Mouse (Mus musculus) lung, postnatal 0 days (tissue): Measurements from ENCODE around the gene Klrb1a. TPM values are rescaled to one million over a fixed set of nuclear protein-coding genes. Genes with fewer than 3 reads are reported as not detected.

ENCODE experiments used
- ATAC-seq: fragments of 200-750 bp; cut with Nextera tagmentation; 2 replicates; pipeline ENCODE4 v1.8.0; 2017; ENCODE audit warnings: moderate library complexity
- DNase-seq: peaks from one replicate; pipeline ENCODE4 v3.0.0-alpha.2; 2016; ENCODE audit warnings: low spot score
- H3K27ac ChIP-seq: fragments of 300-500 bp; sonication (generic); 2 replicates; pipeline ENCODE4 v1.5.1; 2014; ENCODE audit warnings: antibody characterized with exemption, mild to moderate bottlenecking, low read length, mixed read lengths
- H3K27me3 ChIP-seq: fragments of 300-500 bp; sonication (generic); replicated peaks from 2 replicates; pipeline ENCODE4 v1.6.1; 2014; ENCODE audit warnings: low read length, mixed read lengths; ENCODE audit not compliant: insufficient read depth
- H3K36me3 ChIP-seq: fragments of 300-500 bp; sonication (generic); 2 replicates; pipeline ENCODE4 v1.6.1; 2014; ENCODE audit warnings: low read length, mixed read lengths; ENCODE audit not compliant: insufficient read depth
- H3K4me1 ChIP-seq: fragments of 300-500 bp; sonication (generic); 2 replicates; pipeline ENCODE4 v1.6.1; 2014; ENCODE audit warnings: antibody characterized with exemption, low read depth, low read length, mixed read lengths; ENCODE audit not compliant: insufficient read depth
- H3K4me2 ChIP-seq: fragments of 300-500 bp; sonication (generic); replicated peaks from 2 replicates; pipeline ENCODE4 v1.6.1; 2014; ENCODE audit warnings: low read depth, mild to moderate bottlenecking, low read length, moderate library complexity, mixed read lengths
- H3K4me3 ChIP-seq: fragments of 300-500 bp; sonication (generic); 2 replicates; pipeline ENCODE4 v1.5.1; 2014; ENCODE audit warnings: low read depth, low read length
- H3K9ac ChIP-seq: fragments of 300-500 bp; sonication (generic); replicated peaks from 2 replicates; pipeline ENCODE4 v1.6.1; 2014; ENCODE audit warnings: low read depth, mild to moderate bottlenecking
- H3K9me3 ChIP-seq: fragments of 300-500 bp; sonication (generic); 2 replicates; pipeline ENCODE4 v1.6.1; 2016; ENCODE audit warnings: low read length, mixed read lengths
- CTCF ChIP-seq: IDR thresholded peaks from 2 replicates; pipeline ENCODE4 v1.5.1; 2016; ENCODE audit warnings: antibody characterized with exemption, mild to moderate bottlenecking
- EP300 ChIP-seq: IDR thresholded peaks from 2 replicates; pipeline ENCODE4 v1.6.1; 2016; ENCODE audit warnings: antibody characterized with exemption, mild to moderate bottlenecking, control low read depth
- WGBS: fragments of 180-500 bp; shearing (Covaris S2); extraction: QIAGEN DNeasy Blood & Tissue Kit; methylation state at CpG from one replicate; pipeline ENCODE4 v1.1.7; 2014; 5-methylcytosine and 5-hydroxymethylcytosine counted together
- polyA plus RNA-seq: library from polyadenylated mRNA; unstranded; fragments of >200 nt; fragmentation: Nextera tagmentation; extraction: Ambion mirVana; gene quantifications from 2 replicates; pipeline ENCODE4 v1.2.1, GENCODE M21; 2015

Klrb1a gene
- polyA plus RNA-seq, 1 experiment from 2014 or later: not detected

- ATAC-seq (no peak), DNase-seq (no peak)
- H3K4me3 ChIP-seq: no peak overlapping the region
- WGBS: 69% methylated on average over 10 of the region's 10 CpGs
- H3K4me2 ChIP-seq: no peak overlapping the region
- no peak overlapping the region for H3K27ac ChIP-seq
- no peaks in the 10 kb centered on the region for H3K9me3 ChIP-seq
- H3K4me1 ChIP-seq: no peaks in the 10 kb centered on the region
- no peaks in the 10 kb centered on the region for H3K36me3 ChIP-seq
- H3K9ac ChIP-seq: no peak overlapping the region
- H3K27me3 ChIP-seq: no peaks in the 10 kb centered on the region
- no peak for TF ChIP-seq EP300
- no peak for TF ChIP-seq CTCF
These were observed 20.7 kb downstream of the Klrb1a start for GRCm38 (mm10) chr6:128602463-128603201.

GRCm38 (mm10) chr6:128602026-128602425 is 21.3 kb downstream of the Klrb1a start:
- Histone ChIP-seq H3K4me3 (no peak overlapping the region), H3K4me2 (no peak overlapping the region), H3K27ac (no peak overlapping the region), H3K9me3 (no peaks in the 10 kb centered on the region), H3K4me1 (no peaks in the 10 kb centered on the region), H3K36me3 (no peaks in the 10 kb centered on the region), H3K9ac (no peak overlapping the region), H3K27me3 (no peaks in the 10 kb centered on the region)
- no peak for TF ChIP-seq CTCF
- TF ChIP-seq EP300: no peak
- DNase-seq (no peak), ATAC-seq (no peak)
- WGBS: 29% methylated on average over 3 of the region's 3 CpGs

GRCm38 (mm10) chr6:128599555-128599954 is 23.8 kb downstream of the Klrb1a start:
- no peak overlapping the region for H3K4me3 ChIP-seq
- no peaks in the 10 kb centered on the region for H3K4me1 ChIP-seq
- H3K4me2 ChIP-seq: no peak overlapping the region
- H3K36me3 ChIP-seq: no peaks in the 10 kb centered on the region
- DNase-seq (no peak), ATAC-seq (no peak)
- TF ChIP-seq EP300: no peak
- peak; percentile 66 for TF ChIP-seq CTCF
- H3K27me3 ChIP-seq: no peaks in the 10 kb centered on the region
- WGBS: 45% methylated on average over 4 of the region's 4 CpGs
- no peak overlapping the region for H3K27ac ChIP-seq
- no peaks in the 10 kb centered on the region for H3K9me3 ChIP-seq
- H3K9ac ChIP-seq: no peak overlapping the region

GRCm38 (mm10) chr6:128598256-128599047 is 24.9 kb downstream of the Klrb1a start:
- DNase-seq: no peak

GRCm38 (mm10) chr6:128597121-128597522 is 26.2 kb downstream of the Klrb1a start:
- 6% methylated on average over 9 of the region's 9 CpGs for WGBS
- Histone ChIP-seq H3K27me3 (no peaks in the 10 kb centered on the region), H3K4me2 (peak overlapping the region; percentile 46), H3K27ac (peak overlapping the region; percentile 69), H3K9me3 (no peaks in the 10 kb centered on the region), H3K9ac (peak overlapping the region; percentile 13; the same call in 1 of the 2 replicates), H3K36me3 (no peaks in the 10 kb centered on the region), H3K4me3 (peak overlapping the region; percentile 21; the same call in 1 of the 2 replicates), H3K4me1 (no peaks in the 10 kb centered on the region)
- ATAC-seq (peak; percentile 99), DNase-seq (peak; percentile 96)
- TF ChIP-seq CTCF (no peak), EP300 (peak; percentile 87)

More at GRCm38 (mm10) chr6:128598256-128599047, 24.9 kb downstream of the Klrb1a start:
- H3K27me3 ChIP-seq: no peaks in the 10 kb centered on the region
- H3K9ac ChIP-seq: no peak overlapping the region
- 50% methylated on average over 2 of the region's 2 CpGs for WGBS
- no peak for ATAC-seq
- TF ChIP-seq EP300 (no peak), CTCF (no peak)
- H3K4me2 ChIP-seq: no peak overlapping the region
- no peaks in the 10 kb centered on the region for H3K4me1 ChIP-seq
- no peak overlapping the region for H3K4me3 ChIP-seq
- no peaks in the 10 kb centered on the region for H3K36me3 ChIP-seq
- H3K27ac ChIP-seq: no peak overlapping the region
- H3K9me3 ChIP-seq: no peaks in the 10 kb centered on the region

GRCm38 (mm10) chr6:128594651-128595050 is 28.7 kb downstream of the Klrb1a start:
- H3K4me3 ChIP-seq: no peak overlapping the region
- no peak overlapping the region for H3K9ac ChIP-seq
- no peak for ATAC-seq
- H3K9me3 ChIP-seq: no peaks in the 10 kb centered on the region
- no peaks in the 10 kb centered on the region for H3K36me3 ChIP-seq
- no peaks in the 10 kb centered on the region for H3K4me1 ChIP-seq
- DNase-seq: no peak
- no peak overlapping the region for H3K4me2 ChIP-seq
- no peaks in the 10 kb centered on the region for H3K27me3 ChIP-seq
- H3K27ac ChIP-seq: no peak overlapping the region
- WGBS: 69% methylated on average over 9 of the region's 9 CpGs
- no peak for TF ChIP-seq CTCF
- no peak for TF ChIP-seq EP300
